Mouse (Mus musculus) forebrain, embryonic 10.5 days (tissue): ENCODE measurements around the gene Arsb. TPM values are rescaled to one million over a fixed set of nuclear protein-coding genes. Genes with fewer than 3 reads are reported as not detected.

Experiments used
- DNase-seq: peaks from one replicate; pipeline ENCODE4 v3.0.0-alpha.2; 2017; ENCODE audit warnings: low spot score; ENCODE audit errors: extremely low spot score
- H3K27ac ChIP-seq: fragments of 300-500 bp; sonication (generic); 2 replicates; pipeline ENCODE4 v1.5.1; 2016; ENCODE audit warnings: mild to moderate bottlenecking
- H3K27me3 ChIP-seq: fragments of 300-500 bp; sonication (generic); 2 replicates; pipeline ENCODE4 v1.6.1; 2016; ENCODE audit warnings: mild to moderate bottlenecking; ENCODE audit not compliant: poor library complexity, severe bottlenecking
- H3K36me3 ChIP-seq: fragments of 300-500 bp; sonication (generic); replicated peaks from 2 replicates; pipeline ENCODE4 v1.6.1; 2016; ENCODE audit warnings: mild to moderate bottlenecking, moderate library complexity
- H3K4me1 ChIP-seq: fragments of 300-500 bp; sonication (generic); 2 replicates; pipeline ENCODE4 v1.6.1; 2016
- H3K4me3 ChIP-seq: fragments of 300-500 bp; sonication (generic); 2 replicates; pipeline ENCODE4 v1.5.1; 2016; ENCODE audit warnings: mild to moderate bottlenecking, moderate library complexity
- H3K9me3 ChIP-seq: fragments of 300-500 bp; sonication (generic); 2 replicates; pipeline ENCODE4 v1.6.1; 2016; ENCODE audit warnings: mild to moderate bottlenecking, moderate library complexity
- WGBS: fragments of 180-500 bp; shearing (Covaris S2); methylation state at CpG from one replicate; pipeline ENCODE4 v1.1.7; 2016; 5-methylcytosine and 5-hydroxymethylcytosine counted together
- polyA plus RNA-seq: library from polyadenylated mRNA; unstranded; fragments of >200 nt; fragmentation: Nextera tagmentation; extraction: Ambion mirVana; gene quantifications from 2 replicates; pipeline ENCODE4 v1.2.1, GENCODE M21; 2016

The Arsb gene
- polyA plus RNA-seq, 1 experiment from 2014 or later: 4.1 TPM

DNA sequence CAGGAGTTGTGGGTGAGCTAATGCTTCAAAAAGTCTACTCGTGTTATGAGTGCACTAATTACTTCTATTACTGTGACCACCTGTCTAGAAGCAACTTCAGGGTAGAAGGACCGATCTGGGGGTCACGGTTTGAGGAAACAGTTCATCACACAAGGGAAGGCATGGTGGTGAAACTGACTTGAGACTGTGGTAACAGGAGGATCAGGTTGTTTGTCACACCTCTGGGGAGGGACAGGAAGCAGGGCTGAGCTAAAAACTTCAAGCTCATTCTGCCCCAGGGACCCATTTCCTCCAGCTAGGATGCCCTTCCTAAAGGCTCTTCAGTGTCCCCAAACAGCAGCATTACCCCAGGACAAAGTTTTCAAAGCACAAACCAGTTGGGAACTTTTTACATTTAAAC is 8.6 kb upstream of the Arsb start:
- 91% methylated on average over 3 of the region's 3 CpGs for WGBS
- Histone ChIP-seq H3K36me3 (no peaks in the 10 kb centered on the region), H3K4me3 (no peak overlapping the region), H3K4me1 (peaks cover 10% of the 10 kb centered on the region; the same call in 1 of the 2 replicates), H3K27me3 (no peaks in the 10 kb centered on the region), H3K27ac (no peak overlapping the region), H3K9me3 (no peaks in the 10 kb centered on the region)
- no peak for DNase-seq

DNA sequence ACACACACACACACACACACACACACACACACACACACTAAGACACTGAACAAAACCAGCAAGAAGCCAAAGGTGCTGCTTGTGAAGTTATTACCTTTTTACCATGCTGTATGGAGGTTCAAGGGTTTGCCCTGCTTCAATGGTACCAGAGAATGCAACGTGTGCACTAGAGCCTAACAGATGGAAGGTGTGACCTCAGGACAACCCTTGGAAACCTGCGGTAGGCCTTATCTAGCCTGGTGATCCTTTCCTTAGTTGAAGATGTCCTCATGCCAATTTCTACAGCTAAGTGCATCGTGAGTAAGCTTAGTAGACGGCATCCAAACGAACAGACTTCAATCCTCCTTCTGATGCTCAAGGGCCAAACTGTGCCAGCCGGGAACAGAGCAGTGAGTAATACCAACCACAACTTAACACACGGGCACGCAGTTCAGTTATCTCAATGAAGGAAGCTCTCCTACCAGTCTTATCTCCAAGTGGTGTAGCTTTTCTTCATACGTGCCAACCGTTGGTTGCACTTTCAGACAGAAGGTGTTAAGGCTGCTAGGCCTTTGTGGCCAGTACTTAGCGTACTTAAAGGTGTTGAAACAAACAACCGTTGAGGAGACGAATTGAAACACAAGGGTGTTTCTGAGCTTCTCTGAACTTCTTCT is 7.0 kb upstream of the Arsb start:
- DNase-seq: no peak
- 92% methylated on average over 13 of the region's 13 CpGs for WGBS
- no peak overlapping the region for H3K4me3 ChIP-seq

DNA sequence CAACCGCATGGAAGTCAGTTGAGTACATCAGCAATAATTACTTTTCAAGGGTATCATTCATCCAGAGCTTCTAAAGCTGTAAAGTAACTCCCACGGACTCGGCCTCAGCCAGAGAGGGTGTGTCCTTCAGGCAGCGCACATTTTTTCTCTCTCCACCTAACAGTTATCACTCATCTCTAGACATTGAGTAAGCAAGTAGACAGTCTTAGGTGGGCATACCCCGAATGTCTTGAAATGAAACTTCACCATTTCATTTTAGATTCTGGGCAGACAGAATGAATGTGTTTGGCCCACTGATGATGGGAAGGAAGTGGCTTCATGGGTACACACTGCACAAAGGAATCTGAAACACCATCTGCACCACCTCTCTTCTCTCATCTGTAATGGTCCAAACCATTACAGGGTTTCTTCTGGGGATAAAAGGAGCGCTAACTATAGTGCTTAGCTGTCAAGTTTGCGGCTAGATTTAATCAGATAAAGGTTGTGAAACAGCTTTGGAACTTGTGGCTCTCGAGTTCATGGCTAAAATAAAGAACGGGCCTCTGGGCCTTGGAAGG is 321 bp upstream of the Arsb start:
- peak overlapping the region; percentile 90 for H3K27ac ChIP-seq
- 45% methylated on average over 9 of the region's 9 CpGs for WGBS
- peak overlapping the region; percentile 62 for H3K4me3 ChIP-seq
- no peaks in the 10 kb centered on the region for H3K36me3 ChIP-seq
- peaks cover 19% of the 10 kb centered on the region for H3K4me1 ChIP-seq
- no peak for DNase-seq
- peaks cover 39% of the 10 kb centered on the region for H3K27me3 ChIP-seq
- H3K9me3 ChIP-seq: no peaks in the 10 kb centered on the region

More for the DNA sequence above, 7.0 kb upstream of the Arsb start:
- peaks cover 4% of the 10 kb centered on the region; the same call in 1 of the 2 replicates for H3K27me3 ChIP-seq
- no peaks in the 10 kb centered on the region for H3K4me1 ChIP-seq
- no peaks in the 10 kb centered on the region for H3K9me3 ChIP-seq
- no peaks in the 10 kb centered on the region for H3K36me3 ChIP-seq
- H3K27ac ChIP-seq: no peak overlapping the region

DNA sequence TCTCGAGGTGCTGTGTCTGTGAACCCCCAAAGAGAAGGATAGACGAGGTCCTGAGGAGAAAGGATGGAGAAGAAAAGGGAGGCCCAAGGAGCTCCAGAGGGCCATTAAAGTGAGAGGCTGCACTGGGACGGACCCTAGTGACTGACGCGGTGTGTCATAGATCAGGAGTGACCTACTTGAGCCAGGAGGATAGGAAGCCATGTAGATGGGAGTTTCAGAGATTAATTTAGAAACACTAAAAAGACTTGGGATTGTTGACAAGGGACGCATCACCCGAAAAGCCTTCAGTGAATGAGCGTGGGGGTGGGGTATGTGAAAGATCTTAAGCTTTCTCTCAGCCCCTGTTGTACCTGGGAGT is 828 bp downstream of the Arsb start:
- H3K4me1 ChIP-seq: peaks cover 19% of the 10 kb centered on the region
- no peak for DNase-seq
- peaks cover 39% of the 10 kb centered on the region for H3K27me3 ChIP-seq
- H3K27ac ChIP-seq: peak overlapping the region; percentile 90
- peak overlapping the region; percentile 62 for H3K4me3 ChIP-seq
- WGBS: 39% methylated on average over 8 of the region's 8 CpGs
- H3K36me3 ChIP-seq: no peaks in the 10 kb centered on the region
- no peaks in the 10 kb centered on the region for H3K9me3 ChIP-seq

DNA sequence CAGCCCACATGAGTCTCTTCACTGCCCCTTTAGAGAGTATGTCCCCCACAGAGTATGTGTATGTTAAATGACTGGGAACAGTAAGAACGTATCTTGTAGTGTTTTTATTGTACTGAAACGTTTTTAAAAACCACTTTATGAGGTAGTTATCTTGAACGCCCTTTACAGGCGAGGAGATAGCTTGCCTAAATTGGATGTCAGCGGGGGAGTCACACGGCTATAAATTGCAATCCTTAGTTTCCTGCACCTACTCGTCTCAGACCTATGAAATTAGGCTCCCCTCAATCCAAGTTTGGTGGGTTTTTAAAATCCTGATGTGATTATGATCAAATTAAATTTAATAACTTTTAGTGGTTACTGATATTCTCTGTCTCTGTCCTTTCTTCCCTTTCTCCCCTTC is 1.4 kb downstream of the Arsb start:
- Histone ChIP-seq H3K27me3 (peaks cover 39% of the 10 kb centered on the region), H3K4me1 (peaks cover 19% of the 10 kb centered on the region), H3K4me3 (no peak overlapping the region), H3K9me3 (no peaks in the 10 kb centered on the region), H3K36me3 (no peaks in the 10 kb centered on the region), H3K27ac (no peak overlapping the region)
- 88% methylated on average over 7 of the region's 7 CpGs for WGBS
- DNase-seq: no peak

DNA sequence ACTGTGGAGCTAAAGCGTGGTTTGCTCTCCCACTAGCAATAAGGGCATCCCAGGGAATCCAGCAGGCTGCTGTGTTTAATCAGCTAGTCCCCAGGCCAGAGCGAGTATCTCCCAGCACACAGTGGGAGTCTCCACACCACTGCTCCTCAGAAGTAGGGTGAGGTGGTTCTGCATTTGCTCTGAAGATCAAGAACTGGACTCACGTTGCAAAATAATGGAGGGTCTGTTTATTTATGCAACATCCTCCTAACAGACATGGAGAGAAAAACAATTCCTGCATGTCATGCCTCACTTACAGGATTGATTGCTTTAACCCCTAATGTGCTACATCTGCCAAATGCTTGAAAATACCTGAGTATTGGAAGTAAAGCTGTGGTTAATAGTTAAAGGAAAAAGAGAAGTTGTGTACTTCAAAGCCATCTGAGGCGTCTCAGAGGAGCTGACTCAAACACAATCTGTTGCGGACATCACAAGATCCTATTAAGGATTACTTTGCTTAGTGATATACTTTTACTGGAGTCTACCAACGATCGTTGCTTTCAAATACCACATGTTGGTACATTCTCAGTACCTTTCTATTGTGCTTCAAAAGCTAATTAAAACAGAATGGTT is 2.4 kb downstream of the Arsb start:
- Histone ChIP-seq H3K9me3 (no peaks in the 10 kb centered on the region), H3K27ac (no peak overlapping the region), H3K4me1 (peaks cover 19% of the 10 kb centered on the region), H3K36me3 (no peaks in the 10 kb centered on the region), H3K27me3 (peaks cover 39% of the 10 kb centered on the region), H3K4me3 (no peak overlapping the region)
- WGBS: 80% methylated on average over 7 of the region's 7 CpGs
- no peak for DNase-seq

DNA sequence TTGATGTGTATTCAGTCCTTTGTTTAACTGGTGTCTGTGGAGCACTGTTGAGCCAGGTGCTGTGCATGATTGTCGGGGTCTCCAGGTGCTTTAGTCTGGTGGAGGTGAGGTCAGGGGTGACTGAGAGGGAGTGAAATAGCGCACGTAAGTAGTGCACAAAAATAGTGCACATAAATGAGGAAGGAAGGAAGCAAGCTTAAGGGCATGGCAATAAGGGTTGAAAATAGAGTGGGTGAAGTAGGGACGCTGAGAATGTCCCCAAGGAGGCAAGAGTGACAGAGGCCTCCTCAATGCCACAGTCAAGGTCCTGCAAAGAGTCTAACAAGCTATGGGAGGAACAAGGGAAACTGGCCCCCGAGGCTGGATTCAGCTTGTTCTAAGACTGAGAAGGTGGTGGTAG is 11.4 kb downstream of the Arsb start:
- 89% methylated on average over 5 of the region's 5 CpGs for WGBS
- Histone ChIP-seq H3K27me3 (no peaks in the 10 kb centered on the region), H3K4me3 (no peak overlapping the region), H3K9me3 (peaks cover 3% of the 10 kb centered on the region; the same call in 1 of the 2 replicates), H3K36me3 (no peaks in the 10 kb centered on the region), H3K4me1 (no peaks in the 10 kb centered on the region), H3K27ac (no peak overlapping the region)
- DNase-seq: no peak

DNA sequence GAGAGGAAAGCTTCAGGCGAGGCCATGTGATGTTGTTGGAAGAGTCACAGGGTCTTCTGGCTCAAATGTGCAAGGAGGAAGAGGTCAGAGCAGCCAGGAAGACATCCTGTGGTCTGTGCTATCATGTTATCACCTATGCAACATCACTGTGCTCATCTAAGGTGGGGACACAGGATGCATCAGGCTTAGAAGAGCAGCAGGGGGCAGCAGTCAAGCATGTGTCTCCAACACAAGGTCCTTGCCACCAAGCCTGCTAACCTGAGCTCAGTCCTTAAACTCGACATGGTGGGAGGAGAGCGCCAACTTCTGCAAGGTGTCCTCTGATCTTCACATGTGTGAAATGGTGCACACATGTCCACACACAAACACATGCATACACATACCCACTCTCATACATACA is 13.9 kb downstream of the Arsb start:
- no peak for DNase-seq

DNA sequence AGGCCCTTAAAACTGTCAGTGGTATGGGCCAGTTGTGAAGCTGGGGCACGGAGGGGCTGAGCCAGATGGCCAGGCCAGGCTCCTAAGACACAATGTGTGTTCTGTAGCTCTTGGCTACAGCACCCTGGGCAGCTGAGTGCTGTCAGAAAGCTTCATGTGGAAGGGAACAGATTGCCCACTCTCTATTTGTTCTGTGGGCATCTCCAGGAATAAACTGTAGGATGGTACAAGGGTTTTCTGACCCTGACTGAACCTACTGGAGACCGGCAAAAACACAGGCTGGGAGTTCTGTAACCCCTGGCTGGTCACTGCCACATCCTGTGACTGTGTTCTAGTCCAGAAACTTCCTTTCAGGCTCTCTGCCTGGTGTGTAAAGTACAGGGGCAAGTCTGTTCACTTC is 14.6 kb downstream of the Arsb start:
- peaks cover 3% of the 10 kb centered on the region; the same call in 1 of the 2 replicates for H3K9me3 ChIP-seq
- H3K27me3 ChIP-seq: no peaks in the 10 kb centered on the region
- WGBS: 85% methylated on average over 2 of the region's 2 CpGs

More for the DNA sequence above, 13.9 kb downstream of the Arsb start:
- Histone ChIP-seq H3K9me3 (peaks cover 3% of the 10 kb centered on the region; the same call in 1 of the 2 replicates), H3K36me3 (no peaks in the 10 kb centered on the region), H3K27ac (no peak overlapping the region), H3K4me1 (no peaks in the 10 kb centered on the region), H3K4me3 (no peak overlapping the region), H3K27me3 (no peaks in the 10 kb centered on the region)
- 85% methylated on average over 3 of the region's 3 CpGs for WGBS

DNA sequence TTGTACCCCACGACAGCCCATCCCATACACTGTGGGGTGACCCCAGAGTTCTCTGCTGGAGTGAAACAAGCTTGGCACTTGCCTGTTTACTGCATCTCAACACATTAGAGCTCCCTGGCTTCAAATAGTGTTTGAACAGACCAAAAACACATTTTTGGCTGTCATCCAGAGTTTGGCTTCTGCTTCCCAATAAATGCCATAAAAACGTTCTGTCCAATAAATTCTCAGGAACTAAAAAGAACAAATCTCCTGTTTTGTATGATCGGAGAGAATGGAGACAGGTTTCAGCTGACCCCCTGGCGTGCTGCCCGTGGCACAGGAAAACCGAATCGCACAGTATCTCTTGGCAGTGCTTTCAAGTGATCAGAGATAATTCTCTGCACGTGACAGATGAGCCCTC is 16.2 kb downstream of the Arsb start:
- no peaks in the 10 kb centered on the region for H3K9me3 ChIP-seq
- H3K27ac ChIP-seq: no peak overlapping the region
- H3K27me3 ChIP-seq: no peaks in the 10 kb centered on the region
- H3K4me1 ChIP-seq: no peaks in the 10 kb centered on the region
- no peak overlapping the region for H3K4me3 ChIP-seq
- DNase-seq: no peak
- H3K36me3 ChIP-seq: no peaks in the 10 kb centered on the region
- 86% methylated on average over 8 of the region's 8 CpGs for WGBS

More for the DNA sequence above, 14.6 kb downstream of the Arsb start:
- Histone ChIP-seq H3K36me3 (no peaks in the 10 kb centered on the region), H3K27ac (no peak overlapping the region), H3K4me3 (no peak overlapping the region), H3K4me1 (no peaks in the 10 kb centered on the region)
- DNase-seq: no peak

DNA sequence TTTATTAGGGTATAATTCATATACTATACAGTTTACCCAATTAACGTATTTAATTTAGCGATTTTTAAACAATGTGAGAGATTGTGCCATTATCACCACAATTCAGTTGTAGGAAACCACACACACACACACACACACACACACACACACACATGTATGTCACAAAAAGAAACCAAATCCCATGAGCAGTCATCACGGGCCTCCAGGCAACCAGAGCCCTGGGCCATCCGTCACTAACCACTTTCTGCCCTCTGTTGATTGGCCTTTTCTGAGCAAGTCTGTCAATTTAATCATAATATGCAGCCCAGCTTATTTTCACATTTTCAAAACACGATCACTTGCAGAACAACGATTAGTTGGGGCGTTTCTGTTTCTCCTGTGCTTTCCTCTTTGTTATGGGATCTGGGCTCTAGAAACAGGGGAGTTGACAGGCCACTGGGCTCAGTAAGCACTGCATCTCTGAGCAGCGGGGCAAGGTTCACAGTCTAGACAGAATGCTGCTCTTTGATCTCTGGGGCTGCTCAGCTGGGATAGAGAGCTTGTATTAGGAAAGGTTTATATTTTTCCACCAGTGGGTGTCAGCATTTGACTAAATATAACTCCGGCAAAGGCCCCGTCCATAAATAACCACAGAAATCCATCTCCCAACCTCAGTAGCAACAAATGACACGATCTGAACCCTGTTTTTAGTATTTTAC is 21.7 kb downstream of the Arsb start:
- DNase-seq: peak; percentile 53
- H3K4me1 ChIP-seq: 0 out of 2 replicates have a peak, but pooled peaks cover 3% of the 10 kb centered on the region
- WGBS: 66% methylated on average over 11 of the region's 11 CpGs
- no peaks in the 10 kb centered on the region for H3K27me3 ChIP-seq
- no peak overlapping the region for H3K4me3 ChIP-seq
- H3K27ac ChIP-seq: no peak overlapping the region
- peaks cover 1% of the 10 kb centered on the region; the same call in 1 of the 2 replicates for H3K9me3 ChIP-seq
- 0 out of 2 replicates have a peak, but pooled peaks cover under 1% of the 10 kb centered on the region for H3K36me3 ChIP-seq

DNA sequence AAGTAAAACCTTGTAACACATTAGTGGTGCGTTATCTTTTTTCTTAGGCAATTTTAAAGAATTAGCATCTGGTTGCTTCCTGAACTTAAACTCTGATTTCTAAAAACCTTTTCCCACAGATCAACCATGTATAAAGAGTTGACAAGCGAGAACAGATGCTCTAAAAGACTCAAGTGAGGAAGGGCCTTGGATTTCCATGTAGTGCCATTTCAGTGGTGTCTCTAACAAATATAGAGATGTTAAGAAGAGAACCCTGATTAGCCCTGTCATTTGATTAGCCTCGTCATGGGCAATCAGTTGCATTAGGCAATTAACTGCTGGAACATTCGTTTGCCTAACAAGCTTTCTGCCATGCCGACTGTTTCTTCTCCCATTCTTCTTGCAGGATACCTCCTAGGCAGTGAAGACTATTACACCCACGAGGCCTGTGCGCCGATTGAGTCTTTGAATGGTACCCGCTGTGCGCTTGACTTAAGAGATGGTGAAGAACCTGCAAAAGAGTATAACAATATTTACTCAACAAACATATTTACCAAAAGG is 22.3 kb downstream of the Arsb start:
- peaks cover 5% of the 10 kb centered on the region; the same call in 1 of the 2 replicates for H3K9me3 ChIP-seq
- no peak overlapping the region for H3K4me3 ChIP-seq
- WGBS: 80% methylated on average over 10 of the region's 10 CpGs
- H3K4me1 ChIP-seq: 0 out of 2 replicates have a peak, but pooled peaks cover 3% of the 10 kb centered on the region
- no peak overlapping the region for H3K27ac ChIP-seq
- no peaks in the 10 kb centered on the region for H3K27me3 ChIP-seq
- 0 out of 2 replicates have a peak, but pooled peaks cover 5% of the 10 kb centered on the region for H3K36me3 ChIP-seq
- DNase-seq: no peak
